Mouse (Mus musculus) granulocyte monocyte progenitor cell, adult 5-6 weeks (primary cell): ENCODE results near the gene Ccdc181. TPM values are rescaled to one million over a fixed set of nuclear protein-coding genes. Genes with fewer than 3 reads are reported as not detected.

Experiments used
- ATAC-seq: replicated peaks from 2 replicates; pipeline ENCODE4 v1.8.0; 2016; ENCODE audit warnings: mild to moderate bottlenecking, moderate TSS enrichment, inconsistent platforms; ENCODE audit not compliant: poor library complexity, severe bottlenecking
- total RNA-seq, 2 experiments: library from RNA; stranded (forward) in 1 of 2; stranded (reverse) in 1 of 2; fragments of 200-712, 200-1000 nt in 1 of 2; fragments of >200 nt in 1 of 2; fragmentation: Nextera tagmentation in 1 of 2; gene quantifications; 2 replicates each; pipeline ENCODE4 v1.2.3; 2014 to 2017

The Ccdc181 gene
- total RNA-seq, 2 experiments from 2014 or later: 5.5 to 23.0 TPM

DNA sequence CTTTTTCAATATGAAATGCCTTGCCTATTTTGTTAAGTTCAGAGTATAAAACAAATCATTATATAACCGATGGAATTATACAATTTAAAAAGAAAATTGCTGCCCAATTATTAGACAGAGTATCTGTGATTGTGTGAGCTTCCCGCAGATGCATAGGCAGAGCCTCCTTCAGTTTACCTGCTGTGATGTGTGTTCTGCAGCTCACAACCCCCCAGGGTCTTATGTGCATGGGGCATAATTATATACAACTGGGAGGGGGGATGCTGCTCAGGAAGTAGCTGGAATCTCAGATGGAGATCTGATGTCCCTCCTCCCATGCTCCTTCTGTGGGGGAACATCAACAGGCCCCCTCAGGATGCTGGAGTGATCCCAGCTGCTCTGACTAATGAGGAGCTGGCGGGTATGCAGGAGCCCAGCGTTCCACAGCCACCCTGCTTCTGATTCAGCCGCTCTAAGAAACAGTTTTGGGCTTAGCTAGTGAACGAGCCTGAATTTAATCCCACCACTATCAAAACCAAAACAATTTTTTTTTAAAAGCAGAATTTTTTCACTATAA lies 51.3 kb downstream of the Ccdc181 start:
- no peak for ATAC-seq

DNA sequence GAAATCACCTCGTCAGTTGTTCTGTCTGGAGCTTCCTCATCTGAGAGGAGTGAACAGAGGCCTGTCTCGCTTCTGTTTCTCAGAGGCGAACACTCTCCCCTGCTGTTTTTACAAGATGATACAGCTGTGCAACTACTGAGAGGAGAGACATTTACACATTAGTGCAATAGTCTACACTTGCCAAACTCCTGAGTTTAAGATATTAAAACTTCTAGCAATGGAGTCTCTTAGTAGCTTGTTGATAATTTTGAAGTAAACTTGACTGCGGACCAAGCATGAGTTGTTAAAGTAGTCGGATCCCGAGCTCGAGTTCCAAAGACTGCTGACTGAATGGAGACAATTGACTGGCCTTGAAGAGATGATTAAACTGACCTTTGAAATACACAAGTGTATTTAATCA lies 52.4 kb downstream of the Ccdc181 start:
- ATAC-seq: no peak

DNA sequence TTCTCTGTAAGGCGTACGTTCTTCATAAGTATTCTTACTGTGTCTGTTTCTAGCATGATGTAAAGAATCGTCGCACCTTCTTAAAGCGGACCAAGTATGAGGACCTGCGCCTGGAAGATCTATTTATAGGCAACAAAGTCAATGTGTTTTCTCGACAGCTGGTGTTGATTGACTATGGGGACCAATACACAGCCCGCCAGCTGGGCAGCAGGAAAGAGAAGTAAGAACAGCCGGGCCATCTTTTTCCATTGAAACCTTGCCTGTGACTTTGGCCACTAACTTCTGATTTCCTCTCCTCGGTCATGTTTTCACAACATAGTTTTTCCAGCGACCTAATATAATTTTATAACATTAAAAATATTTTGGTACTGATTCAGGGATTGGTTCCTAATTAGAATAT lies 57.2 kb downstream of the Ccdc181 start:
- ATAC-seq: no peak

DNA sequence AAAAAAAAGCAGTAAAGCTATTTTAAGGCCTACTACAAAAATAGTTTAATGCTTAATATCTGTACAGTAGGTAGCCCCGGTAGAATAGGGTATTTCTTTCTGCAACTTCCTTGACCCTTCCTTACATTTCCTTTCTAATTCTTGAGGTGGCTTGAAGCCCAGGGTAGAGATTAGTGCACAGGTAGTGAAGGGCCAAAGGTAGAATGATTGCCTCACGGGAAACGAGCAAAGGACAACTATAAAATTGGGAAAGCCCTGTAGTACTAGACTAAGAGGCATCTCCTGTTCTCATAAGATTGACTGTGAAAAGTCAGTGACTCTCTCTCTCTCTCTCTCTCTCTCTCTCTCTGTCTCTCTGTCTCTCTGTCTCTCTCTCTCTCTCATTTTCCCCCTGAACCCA lies 60.0 kb downstream of the Ccdc181 start:
- ATAC-seq: no peak

DNA sequence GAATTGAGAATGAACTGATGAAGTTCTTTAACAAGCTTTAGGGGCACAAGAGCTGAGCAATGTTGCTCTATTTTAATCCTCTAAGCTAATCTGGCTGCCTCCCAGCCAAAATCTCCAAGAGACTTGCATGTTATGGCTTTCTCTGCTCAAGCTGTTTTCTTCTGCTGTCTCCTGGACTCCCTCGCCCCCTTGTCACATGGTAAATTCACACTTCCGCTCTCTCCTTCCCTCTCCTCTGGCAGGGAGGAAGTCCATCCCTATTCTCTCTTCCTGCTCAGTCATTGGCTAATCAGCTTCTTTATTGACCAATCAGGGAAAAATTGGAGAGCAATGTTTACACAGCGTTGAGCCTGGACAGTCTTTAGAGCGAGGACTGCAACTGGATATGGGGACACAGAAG lies 60.5 kb downstream of the Ccdc181 start:
- no peak for ATAC-seq

Other genes with a start within 250 kb of the Ccdc181 start
- not detected in 2 replicates for gene Sele, start 227.4 kb upstream of the Ccdc181 start, total RNA-seq (2014; fragmentation: Nextera tagmentation)
- gene Sele, start 227.4 kb upstream of the Ccdc181 start, total RNA-seq (2017): 0.05 TPM in 1 of 2 replicates, not detected in the other
- gene Sell, start 213.6 kb upstream of the Ccdc181 start, total RNA-seq (2014; fragmentation: Nextera tagmentation): 242 and 318 TPM in 2 replicates
- gene Sell, start 213.6 kb upstream of the Ccdc181 start, total RNA-seq (2017): 272 and 305 TPM in 2 replicates
- gene Selp, start 160.3 kb upstream of the Ccdc181 start, total RNA-seq (2014; fragmentation: Nextera tagmentation): 2.2 and 3.7 TPM in 2 replicates
- 0.60 and 1.5 TPM in 2 replicates for gene Selp, start 160.3 kb upstream of the Ccdc181 start, total RNA-seq (2017)
- gene F5, start 123.7 kb upstream of the Ccdc181 start, total RNA-seq (2014; fragmentation: Nextera tagmentation): 1.5 and 3.4 TPM in 2 replicates
- 3.1 and 3.8 TPM in 2 replicates for gene F5, start 123.7 kb upstream of the Ccdc181 start, total RNA-seq (2017)
- gene Slc19a2, start 26.5 kb upstream of the Ccdc181 start, total RNA-seq (2014; fragmentation: Nextera tagmentation): 6.3 and 10.0 TPM in 2 replicates
- gene Slc19a2, start 26.5 kb upstream of the Ccdc181 start, total RNA-seq (2017): 5.1 and 9.6 TPM in 2 replicates
- 13.1 and 23.5 TPM in 2 replicates for gene Nme7, start 28.5 kb downstream of the Ccdc181 start, total RNA-seq (2014; fragmentation: Nextera tagmentation)
- 43.2 and 53.0 TPM in 2 replicates for gene Nme7, start 28.5 kb downstream of the Ccdc181 start, total RNA-seq (2017)
- gene Blzf1, start 31.9 kb downstream of the Ccdc181 start, total RNA-seq (2014; fragmentation: Nextera tagmentation): 15.6 and 30.9 TPM in 2 replicates
- gene Blzf1, start 31.9 kb downstream of the Ccdc181 start, total RNA-seq (2017): 36.2 and 44.7 TPM in 2 replicates
- gene Atp1b1, start 182.8 kb downstream of the Ccdc181 start, total RNA-seq (2014; fragmentation: Nextera tagmentation): 7.5 and 8.7 TPM in 2 replicates
- gene Atp1b1, start 182.8 kb downstream of the Ccdc181 start, total RNA-seq (2017): 5.6 and 8.1 TPM in 2 replicates